Mouse (Mus musculus): ENCODE data around the gene Ankrd13c.

DNA sequence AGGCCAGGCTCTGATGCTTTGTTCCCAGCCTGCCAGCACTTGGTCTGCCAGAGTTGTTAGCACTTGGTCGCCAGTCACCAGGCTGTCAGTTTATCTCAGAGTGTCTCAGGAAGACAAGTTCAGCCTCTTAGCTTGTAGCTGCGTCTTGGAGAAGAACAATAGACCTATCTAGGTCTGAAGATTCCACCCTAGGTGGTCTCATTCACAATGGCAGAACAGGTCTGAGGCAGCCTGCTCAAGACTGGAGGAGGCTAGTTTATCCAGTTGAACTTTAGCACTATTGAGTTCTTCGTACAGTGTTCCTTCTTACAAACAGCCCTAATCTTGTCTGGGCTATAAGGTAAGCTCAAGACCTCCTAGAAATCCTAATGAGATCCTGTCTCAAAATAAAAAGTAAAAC lies 15.0 kb upstream of the Ankrd13c start:
- no peak for TF ChIP-seq CTCF (IDR thresholded peaks at IDR 0.05; ENCODE audit: extremely low read depth, insufficient read depth, low read length)
- TF ChIP-seq POLR2A (IDR thresholded peaks at IDR 0.05; ENCODE audit: extremely low read depth, insufficient read depth, low read length): no peak
